Mouse (Mus musculus): ENCODE data around the gene Por. TPM values are rescaled to one million over a fixed set of nuclear protein-coding genes. Genes with fewer than 3 reads are reported as not detected.

Por gene
- total and polyA plus RNA-seq, 3 experiments = 63.0 to 93.6 (median 77.4) TPM

DNA sequence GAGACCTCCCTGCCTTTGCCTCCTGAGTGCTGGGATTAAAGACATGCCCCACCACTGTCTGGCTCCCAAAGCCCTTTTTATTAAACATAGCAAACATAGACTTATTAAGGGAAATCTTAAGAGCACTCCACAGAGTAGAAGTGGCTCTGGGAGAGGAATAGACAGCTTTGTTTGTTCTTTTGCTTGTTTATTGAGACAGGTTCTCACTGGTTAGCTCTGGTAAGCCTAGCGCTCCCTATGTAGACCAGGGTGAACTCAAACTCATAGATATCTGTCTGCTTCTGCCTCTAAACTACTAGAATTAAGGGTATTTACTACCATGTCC lies 20.6 kb upstream of the Por start:
- 94% methylated on average over 1 of the region's 1 CpGs for WGBS
- intact Hi-C loops (cut with DNase I) = no loop called here
- no peak for DNase-seq
- no peak overlapping the region for H3K9ac ChIP-seq (ENCODE audit: low read depth, low read length)
- H3K4me3 ChIP-seq = no peak overlapping the region
- no peaks in the 10 kb centered on the region for H3K27me3 ChIP-seq (ENCODE audit: control insufficient read depth, insufficient read depth, low read length)
- H3K79me2 ChIP-seq (replicated peaks; ENCODE audit: control insufficient read depth, insufficient read depth, low read length) = no peaks in the 10 kb centered on the region
- no peak overlapping the region for H3K27ac ChIP-seq
- no peaks in the 10 kb centered on the region for H3K36me3 ChIP-seq (ENCODE audit: control insufficient read depth, insufficient read depth, low read length)
- H3K4me1 ChIP-seq (ENCODE audit: control insufficient read depth, insufficient read depth, low read length) = no peaks in the 10 kb centered on the region
- TF ChIP-seq CTCF (IDR thresholded peaks at IDR 0.05) = no peak

- no peaks in the 10 kb centered on the region for H3K36me3 ChIP-seq (ENCODE audit: control insufficient read depth, insufficient read depth, low read length)
- intact Hi-C loops (cut with DNase I) = no loop called here
- DNase-seq = no peak
- 92% methylated on average over 3 of the region's 3 CpGs for WGBS
- no peaks in the 10 kb centered on the region for H3K4me1 ChIP-seq (ENCODE audit: control insufficient read depth, insufficient read depth, low read length)
- H3K79me2 ChIP-seq (replicated peaks; ENCODE audit: control insufficient read depth, insufficient read depth, low read length) = no peaks in the 10 kb centered on the region
- no peaks in the 10 kb centered on the region for H3K27me3 ChIP-seq (ENCODE audit: control insufficient read depth, insufficient read depth, low read length)
- H3K4me3 ChIP-seq = no peak overlapping the region
- no peak overlapping the region for H3K9ac ChIP-seq (ENCODE audit: low read depth, low read length)
- no peak for TF ChIP-seq CTCF (IDR thresholded peaks at IDR 0.05)
- TF ChIP-seq POLR2A (IDR thresholded peaks at IDR 0.05; ENCODE audit: insufficient read depth, low read depth, low read length) = no peak
- no peak for TF ChIP-seq EP300 (IDR thresholded peaks at IDR 0.05; ENCODE audit: insufficient read depth, low read depth, low read length)
- no peak overlapping the region for H3K27ac ChIP-seq
These were observed 18.3 kb upstream of the Por start for GRCm38 (mm10) chr5:135651536-135651935.

DNA sequence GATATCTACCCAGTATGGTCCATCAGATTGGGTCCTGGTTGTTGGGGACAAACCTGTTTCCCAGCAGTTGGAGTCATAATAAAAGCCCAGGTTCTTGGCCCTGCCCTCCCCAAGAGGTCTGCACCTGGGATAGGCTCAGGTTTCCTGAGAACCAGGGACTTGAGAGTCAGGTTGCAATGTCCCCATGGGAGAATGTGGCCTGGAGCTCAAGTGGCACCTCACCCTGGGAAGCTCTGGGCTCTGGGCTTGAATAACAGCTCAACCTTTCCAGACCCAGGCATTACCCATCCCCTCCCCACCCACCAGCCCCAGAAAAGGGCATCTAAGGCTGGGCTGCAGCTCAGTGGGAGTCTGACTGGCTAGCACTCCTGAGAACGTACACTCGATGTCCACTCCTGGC lies 16.6 kb upstream of the Por start:
- TF ChIP-seq CTCF (IDR thresholded peaks at IDR 0.05) = no peak
- no peak for TF ChIP-seq EP300 (IDR thresholded peaks at IDR 0.05; ENCODE audit: insufficient read depth, low read depth, low read length)
- TF ChIP-seq POLR2A (IDR thresholded peaks at IDR 0.05; ENCODE audit: insufficient read depth, low read depth, low read length) = no peak
- H3K36me3 ChIP-seq (ENCODE audit: control insufficient read depth, insufficient read depth, low read length) = no peaks in the 10 kb centered on the region
- 65% methylated on average over 2 of the region's 2 CpGs for WGBS
- no peak overlapping the region for H3K27ac ChIP-seq
- no peaks in the 10 kb centered on the region for H3K27me3 ChIP-seq (ENCODE audit: control insufficient read depth, insufficient read depth, low read length)
- no peak overlapping the region for H3K4me3 ChIP-seq
- no peak for DNase-seq
- no peaks in the 10 kb centered on the region for H3K4me1 ChIP-seq (ENCODE audit: control insufficient read depth, insufficient read depth, low read length)
- no peak overlapping the region for H3K9ac ChIP-seq (ENCODE audit: low read depth, low read length)
- intact Hi-C loops (cut with DNase I) = no loop called here
- no peaks in the 10 kb centered on the region for H3K79me2 ChIP-seq (replicated peaks; ENCODE audit: control insufficient read depth, insufficient read depth, low read length)

GRCm38 (mm10) chr5:135656046-135656445 lies 13.8 kb upstream of the Por start:
- DNase-seq = no peak
- no peaks in the 10 kb centered on the region for H3K79me2 ChIP-seq (replicated peaks; ENCODE audit: control insufficient read depth, insufficient read depth, low read length)
- no peak overlapping the region for H3K9ac ChIP-seq (ENCODE audit: low read depth, low read length)
- no peaks in the 10 kb centered on the region for H3K36me3 ChIP-seq (ENCODE audit: control insufficient read depth, insufficient read depth, low read length)
- 69% methylated on average over 5 of the region's 5 CpGs for WGBS
- H3K27ac ChIP-seq = no peak overlapping the region
- no peak overlapping the region for H3K4me3 ChIP-seq
- TF ChIP-seq CTCF (IDR thresholded peaks at IDR 0.05) (no peak), EP300 (IDR thresholded peaks at IDR 0.05; ENCODE audit: insufficient read depth, low read depth, low read length) (0 out of 2 replicates have a peak, but pooled peaks have one; percentile 52)
- intact Hi-C loops (cut with DNase I) = no loop called here
- H3K4me1 ChIP-seq (ENCODE audit: control insufficient read depth, insufficient read depth, low read length) = no peaks in the 10 kb centered on the region
- H3K27me3 ChIP-seq (ENCODE audit: control insufficient read depth, insufficient read depth, low read length) = no peaks in the 10 kb centered on the region; the same call in 1 of the 2 replicates

- 88% methylated on average over 5 of the region's 5 CpGs for WGBS
- no peak overlapping the region for H3K27ac ChIP-seq
- H3K4me3 ChIP-seq = no peak overlapping the region
- TF ChIP-seq CTCF (IDR thresholded peaks at IDR 0.05) = no peak
- TF ChIP-seq POLR2A (IDR thresholded peaks at IDR 0.05; ENCODE audit: insufficient read depth, low read depth, low read length) = no peak
- TF ChIP-seq EP300 (IDR thresholded peaks at IDR 0.05; ENCODE audit: insufficient read depth, low read depth, low read length) = no peak
- no peaks in the 10 kb centered on the region; the same call in 1 of the 2 replicates for H3K27me3 ChIP-seq (ENCODE audit: control insufficient read depth, insufficient read depth, low read length)
- no peaks in the 10 kb centered on the region for H3K79me2 ChIP-seq (replicated peaks; ENCODE audit: control insufficient read depth, insufficient read depth, low read length)
- no peak overlapping the region for H3K9ac ChIP-seq (ENCODE audit: low read depth, low read length)
- no peaks in the 10 kb centered on the region for H3K36me3 ChIP-seq (ENCODE audit: control insufficient read depth, insufficient read depth, low read length)
- intact Hi-C loops (cut with DNase I) = no loop called here
- no peak for DNase-seq
- no peaks in the 10 kb centered on the region for H3K4me1 ChIP-seq (ENCODE audit: control insufficient read depth, insufficient read depth, low read length)
These were observed 12.7 kb upstream of the Por start for GRCm38 (mm10) chr5:135657128-135657527.

DNA sequence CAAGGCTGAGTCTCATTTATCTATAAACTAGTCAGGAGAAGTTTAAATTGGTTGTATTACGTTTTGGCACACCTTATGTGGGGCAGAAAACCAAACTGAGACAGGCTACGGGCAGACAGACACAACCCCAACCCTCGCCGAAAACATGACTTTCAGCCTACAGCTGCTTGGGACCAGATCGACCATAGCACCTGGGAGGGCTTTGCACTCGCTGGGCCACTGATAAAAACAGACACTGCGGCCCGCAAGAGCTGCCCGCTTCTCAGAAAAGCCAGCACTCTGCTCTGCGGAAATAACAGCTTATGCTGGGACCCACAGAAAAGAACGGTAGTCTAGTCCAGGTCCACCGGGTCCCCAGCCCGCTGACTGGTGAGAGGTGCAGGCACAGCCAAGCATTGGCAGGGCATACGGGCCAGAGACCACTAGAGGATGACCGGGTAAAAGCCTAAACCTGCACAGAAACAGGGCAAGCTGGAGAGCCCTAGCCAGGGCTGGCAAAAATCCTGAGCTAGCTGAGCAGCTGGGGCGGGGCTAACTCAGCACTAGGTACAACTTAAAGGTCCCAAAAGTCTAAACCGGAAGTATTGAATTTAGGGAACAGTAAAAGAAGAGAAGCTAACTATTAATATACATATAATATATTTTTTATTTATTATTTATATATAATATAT lies 12.0 kb upstream of the Por start:
- intact Hi-C loops (cut with DNase I) = no loop called here
- Histone ChIP-seq H3K27me3 (ENCODE audit: control insufficient read depth, insufficient read depth, low read length) (no peaks in the 10 kb centered on the region; the same call in 1 of the 2 replicates), H3K36me3 (ENCODE audit: control insufficient read depth, insufficient read depth, low read length) (no peaks in the 10 kb centered on the region), H3K79me2 (replicated peaks; ENCODE audit: control insufficient read depth, insufficient read depth, low read length) (no peaks in the 10 kb centered on the region), H3K27ac (no peak overlapping the region), H3K4me1 (ENCODE audit: control insufficient read depth, insufficient read depth, low read length) (no peaks in the 10 kb centered on the region), H3K4me3 (no peak overlapping the region), H3K9ac (ENCODE audit: low read depth, low read length) (no peak overlapping the region)
- DNase-seq = no peak
- no peak for TF ChIP-seq EP300 (IDR thresholded peaks at IDR 0.05; ENCODE audit: insufficient read depth, low read depth, low read length)
- no peak for TF ChIP-seq CTCF (IDR thresholded peaks at IDR 0.05)
- TF ChIP-seq POLR2A (IDR thresholded peaks at IDR 0.05; ENCODE audit: insufficient read depth, low read depth, low read length) = no peak
- WGBS = 46% methylated on average over 17 of the region's 17 CpGs
